Mouse (Mus musculus): ENCODE data around the gene Gria1. TPM values are rescaled to one million over a fixed set of nuclear protein-coding genes. Genes with fewer than 3 reads are reported as not detected.

Gene Gria1
- total and polyA plus RNA-seq, 2 experiments: 0.83 TPM; not detected in 1

GRCm38 (mm10) chr11:57239758-57240157 lies 228.6 kb downstream of the Gria1 start:
- H3K27me3 ChIP-seq (ENCODE audit: control insufficient read depth, insufficient read depth, low read length): no peaks in the 10 kb centered on the region
- DNase-seq (ENCODE audit: extremely low read depth, low read depth, low spot score): no peak
- H3K9ac ChIP-seq (ENCODE audit: low read depth, low read length): no peak overlapping the region
- 19% methylated on average over 3 of the region's 3 CpGs for WGBS
- no peaks in the 10 kb centered on the region for H3K79me2 ChIP-seq (ENCODE audit: control insufficient read depth, insufficient read depth, low read length)
- H3K36me3 ChIP-seq (ENCODE audit: control insufficient read depth, insufficient read depth, low read length): no peaks in the 10 kb centered on the region
- TF ChIP-seq POLR2A (IDR thresholded peaks at IDR 0.05; ENCODE audit: extremely low read depth, insufficient read depth, low read length): no peak
- TF ChIP-seq CTCF (IDR thresholded peaks at IDR 0.05; ENCODE audit: low read depth, low read length): no peak
- H3K27ac ChIP-seq (replicated peaks; ENCODE audit: insufficient read depth, low read depth, low read length): no peak overlapping the region
- H3K4me1 ChIP-seq (ENCODE audit: control insufficient read depth, insufficient read depth, low read length): no peaks in the 10 kb centered on the region
- H3K4me3 ChIP-seq (ENCODE audit: insufficient read depth, low read depth, low read length): no peak overlapping the region

DNA sequence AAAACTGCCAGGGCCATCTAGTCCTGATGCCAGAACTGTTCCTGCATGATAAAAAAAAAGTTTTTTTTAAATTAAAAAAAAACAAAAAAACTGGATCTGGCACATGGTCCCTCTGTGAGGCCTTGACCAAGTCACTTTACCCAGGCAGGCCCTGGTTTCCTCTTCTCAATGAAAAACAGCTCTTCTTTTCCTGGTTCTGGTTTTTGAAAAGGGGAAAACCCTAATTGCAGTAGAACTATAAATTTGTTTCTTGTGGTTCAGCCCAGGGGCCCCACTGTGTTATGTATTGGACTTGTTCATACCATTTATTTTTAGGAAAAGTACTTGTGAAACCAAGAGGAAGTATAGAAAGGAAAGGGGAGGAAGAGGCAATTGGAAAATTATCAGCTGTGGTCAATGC lies 232.6 kb downstream of the Gria1 start:
- no peaks in the 10 kb centered on the region for H3K36me3 ChIP-seq (ENCODE audit: control insufficient read depth, insufficient read depth, low read length)
- H3K79me2 ChIP-seq (ENCODE audit: control insufficient read depth, insufficient read depth, low read length): no peaks in the 10 kb centered on the region
- H3K27ac ChIP-seq (replicated peaks; ENCODE audit: insufficient read depth, low read depth, low read length): no peak overlapping the region
- no peak for DNase-seq (ENCODE audit: extremely low read depth, low read depth, low spot score)
- TF ChIP-seq POLR2A (IDR thresholded peaks at IDR 0.05; ENCODE audit: extremely low read depth, insufficient read depth, low read length): no peak
- no peak for TF ChIP-seq CTCF (IDR thresholded peaks at IDR 0.05; ENCODE audit: low read depth, low read length)
- no peaks in the 10 kb centered on the region for H3K27me3 ChIP-seq (ENCODE audit: control insufficient read depth, insufficient read depth, low read length)
- no peak overlapping the region for H3K4me3 ChIP-seq (ENCODE audit: insufficient read depth, low read depth, low read length)
- H3K9ac ChIP-seq (ENCODE audit: low read depth, low read length): no peak overlapping the region
- H3K4me1 ChIP-seq (ENCODE audit: control insufficient read depth, insufficient read depth, low read length): no peaks in the 10 kb centered on the region

DNA sequence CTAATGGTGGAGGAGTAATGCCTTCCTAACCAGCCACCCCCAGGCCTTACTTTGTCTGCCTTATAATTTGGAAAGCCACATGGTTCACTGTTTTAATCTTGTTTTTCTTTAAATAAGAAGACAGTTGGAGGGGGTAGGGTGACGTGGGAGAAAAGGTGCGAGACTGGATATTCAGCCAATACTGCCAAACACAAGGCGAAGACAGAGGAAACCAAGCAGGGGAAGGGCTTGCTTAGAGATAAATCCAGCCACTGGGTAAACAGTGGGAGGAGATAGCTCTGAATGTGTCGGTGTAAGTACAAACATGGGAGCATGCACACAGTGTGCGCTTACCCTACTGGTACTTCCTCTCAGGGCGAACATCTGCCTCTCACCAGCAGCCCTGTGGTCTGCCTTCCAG lies 233.4 kb downstream of the Gria1 start:
- TF ChIP-seq CTCF (IDR thresholded peaks at IDR 0.05; ENCODE audit: low read depth, low read length) (no peak), POLR2A (IDR thresholded peaks at IDR 0.05; ENCODE audit: extremely low read depth, insufficient read depth, low read length) (no peak)
- no peaks in the 10 kb centered on the region for H3K36me3 ChIP-seq (ENCODE audit: control insufficient read depth, insufficient read depth, low read length)
- H3K79me2 ChIP-seq (ENCODE audit: control insufficient read depth, insufficient read depth, low read length): no peaks in the 10 kb centered on the region
- H3K27me3 ChIP-seq (ENCODE audit: control insufficient read depth, insufficient read depth, low read length): no peaks in the 10 kb centered on the region
- 26% methylated on average over 6 of the region's 6 CpGs for WGBS
- DNase-seq (ENCODE audit: extremely low read depth, low read depth, low spot score): no peak
- no peaks in the 10 kb centered on the region for H3K4me1 ChIP-seq (ENCODE audit: control insufficient read depth, insufficient read depth, low read length)
- H3K4me3 ChIP-seq (ENCODE audit: insufficient read depth, low read depth, low read length): no peak overlapping the region
- no peak overlapping the region for H3K27ac ChIP-seq (replicated peaks; ENCODE audit: insufficient read depth, low read depth, low read length)
- no peak overlapping the region for H3K9ac ChIP-seq (ENCODE audit: low read depth, low read length)

GRCm38 (mm10) chr11:57248870-57249269 lies 237.7 kb downstream of the Gria1 start:
- no peak for TF ChIP-seq POLR2A (IDR thresholded peaks at IDR 0.05; ENCODE audit: extremely low read depth, insufficient read depth, low read length)
- no peak for TF ChIP-seq CTCF (IDR thresholded peaks at IDR 0.05; ENCODE audit: low read depth, low read length)
- WGBS: 78% methylated on average over 4 of the region's 4 CpGs
- Histone ChIP-seq H3K9ac (ENCODE audit: low read depth, low read length) (no peak overlapping the region), H3K27ac (replicated peaks; ENCODE audit: insufficient read depth, low read depth, low read length) (no peak overlapping the region), H3K27me3 (ENCODE audit: control insufficient read depth, insufficient read depth, low read length) (no peaks in the 10 kb centered on the region), H3K4me1 (ENCODE audit: control insufficient read depth, insufficient read depth, low read length) (no peaks in the 10 kb centered on the region), H3K4me3 (ENCODE audit: insufficient read depth, low read depth, low read length) (no peak overlapping the region), H3K79me2 (ENCODE audit: control insufficient read depth, insufficient read depth, low read length) (no peaks in the 10 kb centered on the region), H3K36me3 (ENCODE audit: control insufficient read depth, insufficient read depth, low read length) (no peaks in the 10 kb centered on the region)
- DNase-seq (ENCODE audit: extremely low read depth, low read depth, low spot score): no peak

DNA sequence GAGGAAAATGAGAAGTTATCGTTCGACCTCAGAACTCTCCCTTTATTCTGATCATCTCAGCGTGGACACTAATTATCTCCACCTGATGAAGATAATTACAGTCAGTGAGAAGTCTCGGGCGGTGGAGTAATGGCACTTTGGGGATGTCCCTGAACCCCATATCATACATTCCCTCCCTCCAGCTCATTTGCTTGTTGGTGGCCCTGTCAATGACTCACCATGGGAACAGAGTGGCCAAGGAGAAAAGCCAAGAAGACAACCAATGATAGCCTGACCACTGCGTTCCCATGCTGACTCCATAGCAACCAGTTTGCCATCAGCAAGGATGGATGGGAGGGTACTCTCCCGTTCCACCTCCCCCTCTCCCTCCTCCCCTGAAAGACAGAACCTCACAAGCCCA lies 238.9 kb downstream of the Gria1 start:
- Histone ChIP-seq H3K4me1 (ENCODE audit: control insufficient read depth, insufficient read depth, low read length) (no peaks in the 10 kb centered on the region), H3K9ac (ENCODE audit: low read depth, low read length) (no peak overlapping the region), H3K4me3 (ENCODE audit: insufficient read depth, low read depth, low read length) (no peak overlapping the region), H3K36me3 (ENCODE audit: control insufficient read depth, insufficient read depth, low read length) (no peaks in the 10 kb centered on the region), H3K79me2 (ENCODE audit: control insufficient read depth, insufficient read depth, low read length) (no peaks in the 10 kb centered on the region), H3K27me3 (ENCODE audit: control insufficient read depth, insufficient read depth, low read length) (no peaks in the 10 kb centered on the region), H3K27ac (replicated peaks; ENCODE audit: insufficient read depth, low read depth, low read length) (no peak overlapping the region)
- TF ChIP-seq POLR2A (IDR thresholded peaks at IDR 0.05; ENCODE audit: extremely low read depth, insufficient read depth, low read length) (no peak), CTCF (IDR thresholded peaks at IDR 0.05; ENCODE audit: low read depth, low read length) (no peak)
- DNase-seq (ENCODE audit: extremely low read depth, low read depth, low spot score): no peak
- WGBS: 75% methylated on average over 7 of the region's 7 CpGs

- no peak overlapping the region for H3K9ac ChIP-seq (ENCODE audit: low read depth, low read length)
- H3K27ac ChIP-seq (replicated peaks; ENCODE audit: insufficient read depth, low read depth, low read length): no peak overlapping the region
- no peaks in the 10 kb centered on the region for H3K4me1 ChIP-seq (ENCODE audit: control insufficient read depth, insufficient read depth, low read length)
- WGBS: 89% methylated on average over 8 of the region's 8 CpGs
- H3K4me3 ChIP-seq (ENCODE audit: insufficient read depth, low read depth, low read length): no peak overlapping the region
- DNase-seq (ENCODE audit: extremely low read depth, low read depth, low spot score): no peak
- TF ChIP-seq CTCF (IDR thresholded peaks at IDR 0.05; ENCODE audit: low read depth, low read length): no peak
- TF ChIP-seq POLR2A (IDR thresholded peaks at IDR 0.05; ENCODE audit: extremely low read depth, insufficient read depth, low read length): no peak
- H3K27me3 ChIP-seq (ENCODE audit: control insufficient read depth, insufficient read depth, low read length): no peaks in the 10 kb centered on the region
- no peaks in the 10 kb centered on the region for H3K79me2 ChIP-seq (ENCODE audit: control insufficient read depth, insufficient read depth, low read length)
- no peaks in the 10 kb centered on the region for H3K36me3 ChIP-seq (ENCODE audit: control insufficient read depth, insufficient read depth, low read length)
Measured at GRCm38 (mm10) chr11:57271687-57272086, 260.5 kb downstream of the Gria1 start.

Measured in liver, adult 2 months (tissue).